Mouse (Mus musculus) R1 (cell line): ENCODE measurements around the gene Jhy.

ENCODE experiments used
- DNase-seq: peaks from one replicate; pipeline ENCODE4 v3.0.0-alpha.2; 2018; ENCODE audit warnings: low read depth, low spot score

Gene Jhy

GRCm38 (mm10) chr9:40963586-40964417 lies at the start of gene Jhy:
Gene Jhy (minus strand): TSS chr9:40964118.
- peak; percentile 15 for DNase-seq

GRCm38 (mm10) chr9:41012456-41012855 lies 48.5 kb upstream of the Jhy start:
- DNase-seq, result no peak

DNA sequence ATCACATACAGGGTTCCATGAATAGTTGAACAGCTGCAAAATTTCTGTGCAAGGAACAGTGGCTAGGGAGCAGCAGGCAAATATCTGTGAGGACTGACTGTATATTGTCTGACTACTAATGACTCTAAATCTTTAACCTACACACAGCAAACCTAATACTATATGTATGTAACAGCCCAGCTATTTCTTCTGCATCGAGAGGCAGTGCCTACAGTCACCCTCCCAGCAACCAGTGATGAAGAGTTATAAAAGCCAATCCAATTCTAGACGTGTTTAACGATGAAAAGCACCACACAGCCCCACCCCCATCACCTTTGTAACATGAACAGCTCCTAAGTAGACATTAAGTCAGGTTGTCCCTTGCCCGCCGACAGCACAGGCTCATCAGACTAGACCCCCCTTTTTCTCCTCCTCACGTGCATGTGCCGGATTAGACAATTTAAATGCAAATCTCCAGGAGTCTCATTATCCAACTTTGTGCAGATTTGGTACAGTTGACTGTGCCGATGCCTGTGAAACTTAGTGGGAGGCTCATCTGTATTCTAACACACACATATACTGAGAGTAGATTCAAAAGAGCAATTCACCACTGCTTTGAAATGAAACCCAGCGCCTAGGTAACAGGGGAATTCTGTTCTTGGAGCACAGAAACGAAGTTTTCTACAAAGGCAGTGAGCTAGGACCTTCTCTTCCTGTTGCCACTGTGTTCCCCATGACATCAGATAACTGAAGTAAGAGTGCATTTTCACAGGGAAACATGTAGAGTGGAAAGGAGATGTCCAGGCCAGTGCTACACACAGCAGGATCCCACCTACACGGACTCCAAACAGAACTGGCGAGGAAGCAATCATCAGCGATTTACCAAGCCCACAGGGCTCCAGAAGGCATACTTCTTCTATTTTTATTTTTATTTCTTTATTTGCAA lies 47.9 kb upstream of the Jhy start:
- DNase-seq, result peak; percentile 16

- no peak for DNase-seq
Measured at GRCm38 (mm10) chr9:41007785-41008184, 43.9 kb upstream of the Jhy start.

- no peak for DNase-seq
Measured at GRCm38 (mm10) chr9:41004415-41004814, 40.5 kb upstream of the Jhy start, which contains the start of gene Crtam. Gene Crtam (minus strand): TSS chr9:41004628.

DNA sequence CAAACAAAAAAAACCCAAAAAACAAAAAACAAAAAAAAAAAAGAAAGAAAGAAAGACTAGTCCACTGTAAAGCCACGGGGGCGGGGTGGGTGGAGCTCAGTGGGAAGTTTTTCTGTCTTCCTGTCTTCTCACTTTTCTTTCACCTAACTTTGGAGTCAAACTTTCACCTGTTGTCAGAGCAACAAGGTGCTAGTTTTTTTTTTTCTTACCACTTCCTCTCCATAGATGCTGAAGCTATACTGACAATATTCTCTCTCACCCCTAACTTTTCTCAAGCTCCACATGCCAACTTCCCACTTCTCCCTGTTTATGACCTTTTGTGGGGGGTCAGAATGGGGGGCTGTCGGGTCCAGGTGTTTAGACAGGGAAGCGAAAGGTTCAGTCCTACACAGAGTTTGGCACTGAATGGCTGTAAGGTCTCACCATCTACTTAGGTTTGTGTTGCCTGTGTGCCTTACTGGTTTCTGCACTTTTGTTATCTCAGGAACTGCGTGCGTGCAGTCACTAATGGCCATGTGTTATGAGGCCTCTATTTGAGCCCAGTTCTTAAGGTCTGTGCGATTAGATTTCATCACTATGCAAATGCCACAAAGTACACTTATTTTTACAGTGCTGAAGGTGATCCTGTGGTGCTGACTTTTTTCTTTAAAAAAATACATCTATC lies 33.3 kb upstream of the Jhy start:
- no peak for DNase-seq

DNA sequence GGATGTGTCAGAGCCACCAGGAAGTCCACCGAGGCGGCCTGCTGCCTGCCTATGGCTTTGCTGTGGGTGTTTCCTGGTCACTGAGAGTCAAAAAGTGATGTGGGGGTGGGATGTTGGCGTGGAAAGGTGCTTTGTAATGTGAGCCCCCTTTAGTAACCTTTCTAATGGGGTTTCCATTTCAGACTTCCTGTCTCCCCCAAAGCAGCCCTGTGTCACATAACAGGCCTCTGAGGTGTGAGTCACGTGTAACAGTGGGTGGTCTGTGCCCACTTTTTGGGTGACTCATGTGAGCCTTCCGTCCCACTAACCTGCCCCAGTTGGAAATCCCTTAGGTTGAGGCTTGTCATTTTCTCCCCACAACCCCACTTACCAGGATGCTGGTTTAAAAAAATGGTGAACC lies 30.2 kb upstream of the Jhy start:
- no peak for DNase-seq

- no peak for DNase-seq
Measured at GRCm38 (mm10) chr9:40991511-40991910, 27.6 kb upstream of the Jhy start.

DNA sequence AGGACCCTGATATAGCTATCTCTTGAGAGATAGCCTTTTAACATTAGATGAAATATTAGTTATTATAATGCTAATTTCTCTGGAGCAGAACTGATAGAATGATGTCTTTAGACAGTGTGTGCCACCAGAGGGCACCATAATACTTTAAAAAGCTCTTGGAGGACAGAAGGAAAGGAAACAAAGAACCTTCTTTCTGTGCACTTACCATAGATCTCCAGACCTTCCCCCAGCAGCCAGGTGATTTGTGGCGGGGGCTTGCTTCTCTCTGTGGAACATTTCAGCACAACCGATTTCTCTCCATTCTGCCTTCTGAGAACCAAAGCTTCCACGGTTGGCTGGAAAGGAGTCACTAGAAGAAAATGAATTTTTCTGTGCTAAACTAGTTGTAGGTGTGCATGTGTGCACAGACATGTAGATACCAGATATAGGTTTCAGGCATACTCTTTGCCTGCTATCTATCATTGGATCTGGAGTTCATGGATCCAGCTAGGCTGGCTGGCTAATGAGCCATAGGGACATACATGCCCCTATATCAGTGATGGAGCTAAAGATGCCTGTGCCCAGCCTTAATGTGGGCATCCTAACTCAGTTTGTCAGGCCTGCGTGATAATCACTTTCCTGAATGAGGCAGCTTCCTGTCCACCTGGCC lies 26.1 kb upstream of the Jhy start:
- DNase-seq, result peak; percentile 40

- no peak for DNase-seq
Measured at GRCm38 (mm10) chr9:40984313-40984712, 20.4 kb upstream of the Jhy start.

- no peak for DNase-seq
Measured at GRCm38 (mm10) chr9:40983758-40984157, 19.8 kb upstream of the Jhy start.

DNA sequence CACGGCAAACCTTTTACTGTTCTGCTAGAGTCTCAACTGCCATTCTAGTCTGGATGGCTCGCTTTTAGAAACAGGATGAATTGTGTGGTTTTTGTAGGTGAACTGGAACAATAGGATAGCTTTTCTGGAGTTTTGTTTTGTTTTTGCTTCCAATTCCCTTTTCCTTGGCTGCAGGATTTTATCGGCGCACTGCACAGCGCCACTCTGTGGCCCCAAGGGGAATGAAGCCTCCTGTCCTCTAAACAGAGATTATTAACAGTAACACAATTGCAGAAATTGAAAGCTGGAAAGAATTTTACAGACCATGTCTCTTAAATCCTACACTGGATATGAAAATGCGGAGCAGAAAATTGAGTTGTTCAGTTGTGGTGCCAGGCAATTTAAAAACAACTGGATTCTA lies 18.6 kb upstream of the Jhy start:
- DNase-seq, result peak; percentile 33

GRCm38 (mm10) chr9:40974042-40974801 lies 10.3 kb upstream of the Jhy start:
- no peak for DNase-seq

GRCm38 (mm10) chr9:40964418-40964714 lies 448 bp upstream of the Jhy start:
- no peak for DNase-seq

- DNase-seq, result no peak
Measured at GRCm38 (mm10) chr9:40961401-40961800, 2.5 kb downstream of the Jhy start.

GRCm38 (mm10) chr9:40949039-40949615 lies 14.8 kb downstream of the Jhy start:
- peak; percentile 32 for DNase-seq

- DNase-seq, result no peak
Measured at GRCm38 (mm10) chr9:40948473-40948872, 15.4 kb downstream of the Jhy start.

DNA sequence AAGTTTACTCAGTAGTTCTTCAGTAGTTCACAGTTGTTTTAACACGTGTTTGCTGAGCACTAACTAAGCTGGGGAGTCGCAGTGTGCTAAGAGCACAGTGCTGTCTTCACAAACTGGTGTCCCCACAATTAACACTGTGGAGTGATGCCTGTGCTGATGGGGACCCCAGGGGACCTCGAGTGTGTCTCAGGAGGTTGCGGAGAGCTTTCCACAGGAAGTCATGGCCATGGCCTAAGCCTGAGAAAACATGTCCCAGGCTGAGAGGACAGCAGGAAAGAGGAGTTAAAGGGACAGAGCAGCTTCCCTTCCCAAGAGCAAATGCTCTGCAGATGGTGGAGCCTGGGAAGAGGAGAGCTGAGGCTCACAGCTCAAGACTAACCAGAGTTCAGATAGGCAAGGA lies 16.8 kb downstream of the Jhy start:
- DNase-seq, result no peak

DNA sequence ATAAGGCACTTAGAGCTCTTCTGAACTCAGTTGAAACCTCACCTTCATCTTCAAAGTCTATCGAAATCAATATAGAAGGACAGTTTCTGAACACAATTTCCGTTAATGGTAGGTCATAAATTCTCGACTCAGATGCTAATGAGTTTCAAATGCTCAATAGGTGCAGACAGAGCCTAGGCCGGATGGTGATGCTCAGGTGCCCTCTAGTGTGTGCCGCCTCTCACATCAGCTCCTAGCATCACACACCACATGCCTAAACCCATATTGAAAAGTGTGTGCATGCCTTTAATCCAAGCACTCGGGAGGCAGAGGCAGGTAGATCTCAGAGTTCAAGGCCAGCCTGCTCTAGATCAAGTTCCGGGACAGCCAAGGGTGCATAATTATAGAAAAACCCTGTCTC lies 26.5 kb downstream of the Jhy start:
- no peak for DNase-seq

DNA sequence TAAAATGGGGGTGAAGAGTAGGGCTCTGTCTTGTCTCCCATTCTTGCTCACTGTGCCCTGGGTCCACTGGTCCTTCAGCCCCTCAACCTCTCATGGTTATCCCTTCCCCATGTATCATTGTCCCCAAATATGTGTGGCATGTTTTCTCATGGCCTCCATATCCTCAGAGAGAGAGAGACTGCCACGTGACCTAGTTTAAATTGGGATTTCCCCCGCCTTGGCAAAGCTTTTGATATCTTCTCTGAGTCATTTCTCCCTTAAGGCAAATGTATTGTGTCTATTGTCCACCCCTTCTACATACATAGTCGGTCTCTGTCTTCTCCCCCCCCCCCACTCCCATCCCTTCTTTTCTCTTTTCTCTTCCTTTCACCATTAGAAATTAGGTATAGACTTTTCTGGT lies 30.6 kb downstream of the Jhy start:
- DNase-seq, result no peak
